Mouse (Mus musculus): Measurements from ENCODE around the gene Angptl7. TPM values are rescaled to one million over a fixed set of nuclear protein-coding genes. Genes with fewer than 3 reads are reported as not detected.

Gene Angptl7
- total RNA-seq, 2 experiments from 2014 or later: 23.9 to 72.0 TPM

- intact Hi-C loops (cut with DNase I; ENCODE audit: low total_unique reads): no loop called here
- no peak for DNase-seq
These were observed 36.9 kb downstream of the Angptl7 start for GRCm38 (mm10) chr4:148463208-148463960.

GRCm38 (mm10) chr4:148462717-148463116 lies 37.5 kb downstream of the Angptl7 start:
- no peak for DNase-seq
- intact Hi-C loops (cut with DNase I; ENCODE audit: low total_unique reads): no loop called here

GRCm38 (mm10) chr4:148461772-148462171 lies 38.5 kb downstream of the Angptl7 start:
- no peak for DNase-seq
- intact Hi-C loops (cut with DNase I; ENCODE audit: low total_unique reads): no loop called here

- intact Hi-C loops (cut with DNase I; ENCODE audit: low total_unique reads): no loop called here
- DNase-seq: no peak
These were observed 39.5 kb downstream of the Angptl7 start for GRCm38 (mm10) chr4:148460656-148461284.

- DNase-seq: no peak
- intact Hi-C loops (cut with DNase I; ENCODE audit: low total_unique reads): no loop called here
These were observed 44.7 kb downstream of the Angptl7 start for GRCm38 (mm10) chr4:148455477-148456025.

- intact Hi-C loops (cut with DNase I; ENCODE audit: low total_unique reads): no loop called here
These were observed 46.6 kb downstream of the Angptl7 start for GRCm38 (mm10) chr4:148453707-148454106.

GRCm38 (mm10) chr4:148448853-148449245 lies 51.4 kb downstream of the Angptl7 start:
- peak; percentile 43 for DNase-seq
- intact Hi-C loops (cut with DNase I; ENCODE audit: low total_unique reads): no loop called here

More at GRCm38 (mm10) chr4:148453707-148454106, 46.6 kb downstream of the Angptl7 start:
- DNase-seq: no peak

GRCm38 (mm10) chr4:148448179-148448852 lies 51.9 kb downstream of the Angptl7 start, which contains the start of gene Mtor:
TSS of gene Mtor (plus strand) at chr4:148448611.
- intact Hi-C loops (cut with DNase I; ENCODE audit: low total_unique reads): no loop called here

More at GRCm38 (mm10) chr4:148448179-148448852, 51.9 kb downstream of the Angptl7 start, which contains the start of gene Mtor:
- peak; percentile 93 for DNase-seq

Other genes starting within 250 kb of the Angptl7 start
- under 1 TPM; 0.10 to 0.13 TPM for gene Disp3, start 212.5 kb downstream of the Angptl7 start, total RNA-seq (2021)
- gene Ubiad1, start 55.7 kb downstream of the Angptl7 start, total RNA-seq (2021): 10 to 100 TPM in 1 of 2 experiments, 1 to 10 TPM in 1; 8.4 to 10.1 TPM
- 10 to 100 TPM; 27.5 to 31.4 TPM for gene Mtor, start 51.8 kb downstream of the Angptl7 start, total RNA-seq (2021)
- gene Exosc10, start 58.0 kb upstream of the Angptl7 start, total RNA-seq (2021): 10 to 100 TPM; 20.0 to 23.0 TPM
- 10 to 100 TPM; 15.9 to 20.9 TPM for gene Srm, start 91.0 kb upstream of the Angptl7 start, total RNA-seq (2021)
- gene Masp2, start 102.1 kb upstream of the Angptl7 start, total RNA-seq (2021): under 1 TPM; 0.35 to 0.41 TPM
- 100 to 1,000 TPM; 115 TPM for gene Tardbp, start 126.6 kb upstream of the Angptl7 start, total RNA-seq (2021)
- 1 to 10 TPM; 6.9 to 7.7 TPM for gene Gm572, start 142.9 kb upstream of the Angptl7 start, total RNA-seq (2021)

Data from gastrocnemius, postnatal 14 days (tissue).